Mouse (Mus musculus): ENCODE measurements around the gene H2-DMb1. TPM values are rescaled to one million over a fixed set of nuclear protein-coding genes. Genes with fewer than 3 reads are reported as not detected.

The H2-DMb1 gene
- total RNA-seq, 2 experiments from 2014 or later: 39.4 to 60.3 TPM

DNA sequence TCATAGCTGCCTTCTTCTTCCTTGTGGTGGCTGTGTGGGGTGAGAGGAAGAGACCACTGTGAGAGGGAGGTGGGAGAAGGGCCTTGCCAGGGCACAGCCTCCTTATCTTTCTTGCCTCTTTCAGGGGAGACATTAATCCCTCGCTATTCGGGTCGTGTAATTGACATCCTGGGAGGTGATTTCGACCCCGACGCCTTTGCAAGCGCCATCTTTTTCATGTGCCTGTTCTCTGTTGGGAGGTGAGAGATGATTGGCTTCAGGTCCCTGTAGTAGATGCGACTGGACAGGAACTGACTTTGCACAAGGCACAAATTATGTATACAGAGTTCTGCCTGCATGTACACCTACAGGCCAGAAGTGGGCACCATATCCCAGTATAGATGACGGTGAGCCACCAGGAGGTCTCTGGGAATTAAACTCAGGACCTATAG is 52.9 kb downstream of the H2-DMb1 start:
- ATAC-seq (replicated peaks; ENCODE audit: poor library complexity): peak; percentile 59

DNA sequence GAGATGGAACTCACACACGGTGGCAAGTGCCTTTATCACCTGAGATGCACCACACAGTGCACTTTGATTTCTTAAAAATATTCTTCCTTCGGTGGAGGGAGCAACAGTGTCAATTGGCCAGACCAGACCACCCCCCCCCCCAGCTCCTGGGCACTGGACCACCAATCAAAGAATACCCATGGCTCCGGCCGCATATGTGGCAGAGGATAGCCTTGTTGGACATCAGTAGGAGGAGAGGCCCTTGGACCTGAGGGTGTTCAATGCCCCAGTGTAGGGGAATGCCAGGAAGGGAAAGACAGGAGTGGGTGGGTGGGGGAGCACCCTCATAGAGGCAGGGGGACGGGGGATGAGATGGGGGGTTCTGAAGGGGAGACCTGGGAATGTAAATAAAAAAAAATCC is 53.9 kb downstream of the H2-DMb1 start:
- ATAC-seq (replicated peaks; ENCODE audit: poor library complexity): no peak

DNA sequence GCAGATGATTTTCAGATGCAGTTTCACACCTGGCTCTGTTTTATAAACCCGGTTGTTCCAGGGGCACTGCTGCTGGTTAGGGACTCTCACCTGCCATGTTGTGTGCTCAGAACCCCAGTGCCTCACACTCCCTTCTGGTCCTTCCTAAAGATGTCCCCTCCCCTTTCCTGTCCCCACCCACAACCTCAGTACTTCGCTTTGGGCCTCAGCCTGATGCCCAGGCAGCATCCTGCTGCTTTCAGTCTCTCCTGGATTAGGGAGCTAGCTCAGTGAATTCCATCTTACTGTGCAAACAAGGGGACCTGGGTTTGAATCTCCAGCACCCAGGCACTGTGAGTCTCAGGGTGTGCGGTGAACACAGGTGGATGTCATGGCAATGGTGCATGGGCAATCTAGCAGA is 54.6 kb downstream of the H2-DMb1 start:
- ATAC-seq (replicated peaks; ENCODE audit: poor library complexity): no peak

DNA sequence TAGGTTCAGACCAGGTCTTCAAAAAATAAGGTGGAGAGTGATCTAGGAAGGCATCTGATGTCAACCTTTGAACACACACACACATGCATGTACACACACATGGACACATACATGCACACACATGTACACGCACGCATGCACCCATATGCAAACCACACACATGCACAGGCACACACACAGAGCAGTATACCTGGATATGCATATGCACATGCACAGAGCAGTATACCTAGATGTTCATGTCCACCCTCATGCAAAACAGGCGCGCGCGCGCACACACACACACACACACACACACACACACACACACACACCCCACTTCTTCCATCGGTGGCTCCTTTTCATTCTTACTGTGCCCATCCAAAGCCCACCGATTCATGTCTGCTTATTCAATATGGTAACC is 55.0 kb downstream of the H2-DMb1 start:
- ATAC-seq (replicated peaks; ENCODE audit: poor library complexity): no peak

DNA sequence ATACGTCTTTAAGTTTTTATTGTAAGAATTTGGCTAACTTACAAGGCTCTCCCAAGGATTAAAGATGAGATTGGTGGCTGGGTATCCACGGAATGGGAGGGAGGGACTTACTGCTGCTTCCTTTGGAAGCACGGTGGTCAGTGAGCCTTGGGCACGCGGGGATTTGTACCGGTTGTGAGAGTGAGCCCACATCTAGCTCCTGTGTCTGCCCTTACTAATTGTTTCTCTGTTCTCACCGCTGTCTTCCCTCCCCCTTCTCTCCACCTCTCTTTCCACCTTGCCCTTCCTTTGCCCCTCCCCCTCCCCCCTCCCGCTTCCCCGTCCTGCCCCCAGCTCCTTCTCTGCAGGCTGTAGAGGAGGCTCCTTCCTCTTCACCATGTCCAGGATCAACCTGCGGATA is 55.5 kb downstream of the H2-DMb1 start:
- no peak for ATAC-seq (replicated peaks; ENCODE audit: poor library complexity)

DNA sequence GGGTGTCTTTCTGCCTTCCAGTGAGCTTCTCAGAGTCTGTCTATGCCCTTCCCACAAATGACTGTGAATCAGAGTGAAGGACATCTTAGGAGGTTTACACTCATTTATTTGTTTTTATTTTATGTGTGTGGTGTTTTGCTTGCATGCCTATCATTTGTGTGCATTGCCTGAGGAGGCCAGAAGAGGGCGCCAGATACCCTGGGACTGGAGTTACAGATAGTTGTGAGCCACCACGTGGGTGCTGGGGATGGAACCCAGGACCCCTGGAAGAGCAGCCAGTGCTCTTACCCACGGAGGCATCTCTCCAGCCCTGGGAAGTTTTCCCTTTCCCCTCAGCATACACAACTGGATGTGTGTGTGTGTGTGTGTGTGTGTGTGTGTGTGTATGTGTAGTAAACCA is 56.8 kb downstream of the H2-DMb1 start:
- ATAC-seq (replicated peaks; ENCODE audit: poor library complexity): no peak

Other genes with a start within 250 kb of the H2-DMb1 start
Only the 30 nearest of the 32 such genes appear.
- gene Daxx, start 243.7 kb upstream of the H2-DMb1 start, total RNA-seq (2015): 35.7 and 44.5 TPM in 2 replicates
- gene Daxx, start 243.7 kb upstream of the H2-DMb1 start, total RNA-seq (2017): 28.7 and 32.1 TPM in 2 replicates
- 51.0 and 56.8 TPM in 2 replicates for gene Tapbp, start 237.2 kb upstream of the H2-DMb1 start, total RNA-seq (2015)
- gene Tapbp, start 237.2 kb upstream of the H2-DMb1 start, total RNA-seq (2017): 47.6 and 48.0 TPM in 2 replicates
- 10.0 and 11.5 TPM in 2 replicates for gene Zbtb22, start 237.2 kb upstream of the H2-DMb1 start, total RNA-seq (2015)
- 13.3 and 19.2 TPM in 2 replicates for gene Zbtb22, start 237.2 kb upstream of the H2-DMb1 start, total RNA-seq (2017)
- 20.3 and 22.7 TPM in 2 replicates for gene Rgl2, start 223.5 kb upstream of the H2-DMb1 start, total RNA-seq (2015)
- 37.9 and 47.9 TPM in 2 replicates for gene Rgl2, start 223.5 kb upstream of the H2-DMb1 start, total RNA-seq (2017)
- 124 and 132 TPM in 2 replicates for gene Pfdn6, start 212.7 kb upstream of the H2-DMb1 start, total RNA-seq (2015)
- gene Pfdn6, start 212.7 kb upstream of the H2-DMb1 start, total RNA-seq (2017): 144 and 218 TPM in 2 replicates
- 43.7 and 53.1 TPM in 2 replicates for gene Wdr46, start 212.4 kb upstream of the H2-DMb1 start, total RNA-seq (2015)
- gene Wdr46, start 212.4 kb upstream of the H2-DMb1 start, total RNA-seq (2017): 64.4 and 65.4 TPM in 2 replicates
- gene B3galt4, start 201.6 kb upstream of the H2-DMb1 start, total RNA-seq (2015): 1.1 and 2.7 TPM in 2 replicates
- 5.8 and 7.6 TPM in 2 replicates for gene B3galt4, start 201.6 kb upstream of the H2-DMb1 start, total RNA-seq (2017)
- gene Vps52, start 197.3 kb upstream of the H2-DMb1 start, total RNA-seq (2015): 16.6 and 19.1 TPM in 2 replicates
- 13.7 and 15.7 TPM in 2 replicates for gene Vps52, start 197.3 kb upstream of the H2-DMb1 start, total RNA-seq (2017)
- gene Rps18, start 197.1 kb upstream of the H2-DMb1 start, total RNA-seq (2015): 3,964 and 4,103 TPM in 2 replicates
- 1,202 and 1,622 TPM in 2 replicates for gene Rps18, start 197.1 kb upstream of the H2-DMb1 start, total RNA-seq (2017)
- gene H2-K1, start 152.7 kb upstream of the H2-DMb1 start, total RNA-seq (2015): 914 and 1,011 TPM in 2 replicates
- 697 and 748 TPM in 2 replicates for gene H2-K1, start 152.7 kb upstream of the H2-DMb1 start, total RNA-seq (2017)
- gene Ring1, start 128.4 kb upstream of the H2-DMb1 start, total RNA-seq (2015): 8.1 and 9.6 TPM in 2 replicates
- 9.8 and 12.7 TPM in 2 replicates for gene Ring1, start 128.4 kb upstream of the H2-DMb1 start, total RNA-seq (2017)
- gene H2-Ke6, start 125.0 kb upstream of the H2-DMb1 start, total RNA-seq (2015): 61.7 and 65.6 TPM in 2 replicates
- gene H2-Ke6, start 125.0 kb upstream of the H2-DMb1 start, total RNA-seq (2017): 36.6 and 46.5 TPM in 2 replicates
- 6.2 and 9.5 TPM in 2 replicates for gene Slc39a7, start 121.4 kb upstream of the H2-DMb1 start, total RNA-seq (2015)
- gene Slc39a7, start 121.4 kb upstream of the H2-DMb1 start, total RNA-seq (2017): 101 and 107 TPM in 2 replicates
- gene Rxrb, start 121.3 kb upstream of the H2-DMb1 start, total RNA-seq (2015): 22.1 and 22.2 TPM in 2 replicates
- gene Rxrb, start 121.3 kb upstream of the H2-DMb1 start, total RNA-seq (2017): 34.2 and 42.6 TPM in 2 replicates
- 0.83 and 0.94 TPM in 2 replicates for gene Col11a2, start 113.6 kb upstream of the H2-DMb1 start, total RNA-seq (2015)
- gene Col11a2, start 113.6 kb upstream of the H2-DMb1 start, total RNA-seq (2017): 1.9 and 3.1 TPM in 2 replicates
- gene H2-Oa, start 60.7 kb upstream of the H2-DMb1 start, total RNA-seq (2015): 7.7 and 9.6 TPM in 2 replicates
- 2.7 TPM in 2 replicates for gene H2-Oa, start 60.7 kb upstream of the H2-DMb1 start, total RNA-seq (2017)
- 72.0 and 74.5 TPM in 2 replicates for gene H2-DMa, start 33.5 kb upstream of the H2-DMb1 start, total RNA-seq (2015)
- 56.5 and 61.1 TPM in 2 replicates for gene H2-DMa, start 33.5 kb upstream of the H2-DMb1 start, total RNA-seq (2017)
- gene Brd2, start 30.4 kb upstream of the H2-DMb1 start, total RNA-seq (2015): 269 and 306 TPM in 2 replicates
- 260 and 284 TPM in 2 replicates for gene Brd2, start 30.4 kb upstream of the H2-DMb1 start, total RNA-seq (2017)
- gene H2-DMb2, start 9.8 kb upstream of the H2-DMb1 start, total RNA-seq (2015): 3.9 and 5.8 TPM in 2 replicates
- gene H2-DMb2, start 9.8 kb upstream of the H2-DMb1 start, total RNA-seq (2017): 6.7 and 8.5 TPM in 2 replicates
- gene Tap1, start 34.5 kb downstream of the H2-DMb1 start, total RNA-seq (2015): 27.6 and 30.5 TPM in 2 replicates
- gene Tap1, start 34.5 kb downstream of the H2-DMb1 start, total RNA-seq (2017): 62.5 and 82.8 TPM in 2 replicates
- 112 and 120 TPM in 2 replicates for gene Psmb9, start 34.7 kb downstream of the H2-DMb1 start, total RNA-seq (2015)
- gene Psmb9, start 34.7 kb downstream of the H2-DMb1 start, total RNA-seq (2017): 122 and 126 TPM in 2 replicates
- 289 and 290 TPM in 2 replicates for gene Psmb8, start 44.6 kb downstream of the H2-DMb1 start, total RNA-seq (2015)
- gene Psmb8, start 44.6 kb downstream of the H2-DMb1 start, total RNA-seq (2017): 461 and 471 TPM in 2 replicates
- gene Tap2, start 50.5 kb downstream of the H2-DMb1 start, total RNA-seq (2015): 8.5 and 17.1 TPM in 2 replicates
- 54.6 and 67.9 TPM in 2 replicates for gene Tap2, start 50.5 kb downstream of the H2-DMb1 start, total RNA-seq (2017)
- gene H2-Ob, start 85.8 kb downstream of the H2-DMb1 start, total RNA-seq (2015): 6.6 and 13.1 TPM in 2 replicates
- gene H2-Ob, start 85.8 kb downstream of the H2-DMb1 start, total RNA-seq (2017): 3.7 and 8.6 TPM in 2 replicates
- 50.0 and 61.3 TPM in 2 replicates for gene H2-Ab1, start 104.6 kb downstream of the H2-DMb1 start, total RNA-seq (2015)
- gene H2-Ab1, start 104.6 kb downstream of the H2-DMb1 start, total RNA-seq (2017): 45.2 and 81.5 TPM in 2 replicates
- gene H2-Aa, start 134.8 kb downstream of the H2-DMb1 start, total RNA-seq (2015): 30.1 and 37.9 TPM in 2 replicates
- gene H2-Aa, start 134.8 kb downstream of the H2-DMb1 start, total RNA-seq (2017): 10.3 and 24.6 TPM in 2 replicates
- gene H2-Eb1, start 152.8 kb downstream of the H2-DMb1 start, total RNA-seq (2015): 5.0 and 5.6 TPM in 2 replicates
- gene H2-Eb1, start 152.8 kb downstream of the H2-DMb1 start, total RNA-seq (2017): 11.2 and 17.2 TPM in 2 replicates
- 0.02 TPM in 1 of 2 replicates, not detected in the other for gene H2-Eb2, start 172.6 kb downstream of the H2-DMb1 start, total RNA-seq (2015)
- not detected in 2 replicates for gene H2-Eb2, start 172.6 kb downstream of the H2-DMb1 start, total RNA-seq (2017)
- not detected in 2 replicates for gene Btnl2, start 201.8 kb downstream of the H2-DMb1 start, total RNA-seq (2015)
- not detected in 2 replicates for gene Btnl2, start 201.8 kb downstream of the H2-DMb1 start, total RNA-seq (2017)
- not detected in 2 replicates for gene Btnl1, start 224.1 kb downstream of the H2-DMb1 start, total RNA-seq (2015)
- gene Btnl1, start 224.1 kb downstream of the H2-DMb1 start, total RNA-seq (2017): not detected in 2 replicates

All from megakaryocyte progenitor cell, adult 5-6 weeks (primary cell).